Mouse (Mus musculus) heart, embryonic 11.5 days (tissue): ENCODE measurements around the gene Iqce. TPM values are rescaled to one million over a fixed set of nuclear protein-coding genes. Genes with fewer than 3 reads are reported as not detected.

Experiments
- ATAC-seq: fragments of 200-750 bp; cut with Nextera tagmentation; replicated peaks from 2 replicates; pipeline ENCODE4 v1.8.0; 2017; ENCODE audit warnings: moderate library complexity; ENCODE audit not compliant: insufficient number of reproducible peaks, low FRiP score, low TSS enrichment
- H3K27ac ChIP-seq: fragments of 300-500 bp; sonication (generic); 2 replicates; pipeline ENCODE4 v1.5.1; 2014; ENCODE audit warnings: mild to moderate bottlenecking, low read depth, low read length
- H3K27me3 ChIP-seq: fragments of 300-500 bp; sonication (generic); 2 replicates; pipeline ENCODE4 v1.6.1; 2014; ENCODE audit warnings: mild to moderate bottlenecking, low read length, mixed read lengths; ENCODE audit not compliant: control insufficient read depth, insufficient read depth
- H3K36me3 ChIP-seq: fragments of 300-500 bp; sonication (generic); 2 replicates; pipeline ENCODE4 v1.6.1; 2014; ENCODE audit warnings: mild to moderate bottlenecking, low read length, moderate library complexity, mixed read lengths; ENCODE audit not compliant: control insufficient read depth, insufficient read depth
- H3K4me1 ChIP-seq: fragments of 300-500 bp; sonication (generic); 2 replicates; pipeline ENCODE4 v1.6.1; 2014; ENCODE audit warnings: low read length; ENCODE audit not compliant: control insufficient read depth, insufficient read depth
- H3K4me2 ChIP-seq: fragments of 300-500 bp; sonication (generic); 2 replicates; pipeline ENCODE4 v1.6.1; 2014; ENCODE audit warnings: mild to moderate bottlenecking, moderate library complexity
- H3K4me3 ChIP-seq: fragments of 300-500 bp; sonication (generic); 2 replicates; pipeline ENCODE4 v1.5.1; 2014; ENCODE audit warnings: low read depth, low read length
- H3K9ac ChIP-seq: fragments of 300-500 bp; sonication (generic); 2 replicates; pipeline ENCODE4 v1.6.1; 2014; ENCODE audit warnings: mild to moderate bottlenecking, low read depth, low read length, moderate library complexity
- H3K9me3 ChIP-seq: fragments of 300-500 bp; sonication (generic); replicated peaks from 2 replicates; pipeline ENCODE4 v1.6.1; 2016; ENCODE audit warnings: low read length; ENCODE audit not compliant: control insufficient read depth
- WGBS: fragments of 180-500 bp; shearing (Covaris S2); extraction: QIAGEN DNeasy Blood & Tissue Kit; methylation state at CpG from one replicate; pipeline ENCODE4 v1.1.7; 2014; ENCODE audit not compliant: insufficient replicate concordance; 5-methylcytosine and 5-hydroxymethylcytosine counted together
- polyA plus RNA-seq: library from polyadenylated mRNA; unstranded; fragments of >200 nt; fragmentation: Nextera tagmentation; extraction: Ambion mirVana; gene quantifications from 2 replicates; pipeline ENCODE4 v1.2.1, GENCODE M21; 2014

The Iqce gene
- polyA plus RNA-seq, 1 experiment from 2014 or later = 10.7 TPM

GRCm38 (mm10) chr5:140641254-140641928 lies 60.8 kb downstream of the Iqce start:
- Histone ChIP-seq H3K9me3 (no peaks in the 10 kb centered on the region), H3K4me3 (no peak overlapping the region), H3K27ac (no peak overlapping the region), H3K9ac (0 out of 2 replicates have a peak overlapping the region, but pooled peaks have one; percentile 22), H3K4me2 (no peak overlapping the region), H3K4me1 (peaks cover 42% of the 10 kb centered on the region), H3K27me3 (no peaks in the 10 kb centered on the region), H3K36me3 (peaks cover 4% of the 10 kb centered on the region)
- 63% methylated on average over 10 of the region's 10 CpGs for WGBS
- no peak for ATAC-seq

GRCm38 (mm10) chr5:140640812-140641211 lies 61.4 kb downstream of the Iqce start:
- H3K4me3 ChIP-seq = no peak overlapping the region

GRCm38 (mm10) chr5:140639871-140640270 lies 62.3 kb downstream of the Iqce start:
- H3K9me3 ChIP-seq = no peaks in the 10 kb centered on the region
- H3K9ac ChIP-seq = no peak overlapping the region
- peaks cover 29% of the 10 kb centered on the region for H3K4me1 ChIP-seq
- no peak for ATAC-seq
- H3K27ac ChIP-seq = no peak overlapping the region
- 81% methylated on average over 14 of the region's 14 CpGs for WGBS
- H3K4me2 ChIP-seq = no peak overlapping the region
- peaks cover 10% of the 10 kb centered on the region for H3K36me3 ChIP-seq
- no peak overlapping the region for H3K4me3 ChIP-seq
- no peaks in the 10 kb centered on the region for H3K27me3 ChIP-seq

More at GRCm38 (mm10) chr5:140640812-140641211, 61.4 kb downstream of the Iqce start:
- Histone ChIP-seq H3K4me2 (no peak overlapping the region), H3K27ac (no peak overlapping the region), H3K4me1 (peaks cover 36% of the 10 kb centered on the region), H3K36me3 (peaks cover 4% of the 10 kb centered on the region), H3K9ac (0 out of 2 replicates have a peak overlapping the region, but pooled peaks have one; percentile 22), H3K27me3 (no peaks in the 10 kb centered on the region), H3K9me3 (no peaks in the 10 kb centered on the region)
- WGBS = 75% methylated on average over 2 of the region's 2 CpGs
- ATAC-seq = no peak

- Histone ChIP-seq H3K27me3 (no peaks in the 10 kb centered on the region), H3K27ac (no peak overlapping the region), H3K9ac (no peak overlapping the region), H3K4me2 (no peak overlapping the region), H3K4me3 (no peak overlapping the region), H3K36me3 (peaks cover 11% of the 10 kb centered on the region), H3K9me3 (no peaks in the 10 kb centered on the region), H3K4me1 (peaks cover 24% of the 10 kb centered on the region)
- no peak for ATAC-seq
- WGBS = 87% methylated on average over 4 of the region's 4 CpGs
Measured at GRCm38 (mm10) chr5:140639312-140639711, 62.9 kb downstream of the Iqce start.

GRCm38 (mm10) chr5:140638484-140638883 lies 63.7 kb downstream of the Iqce start:
- peaks cover 16% of the 10 kb centered on the region for H3K36me3 ChIP-seq
- no peak overlapping the region for H3K4me3 ChIP-seq
- no peak for ATAC-seq
- no peak overlapping the region for H3K27ac ChIP-seq
- peaks cover 19% of the 10 kb centered on the region for H3K4me1 ChIP-seq
- 91% methylated on average over 6 of the region's 6 CpGs for WGBS
- H3K9ac ChIP-seq = no peak overlapping the region
- no peaks in the 10 kb centered on the region for H3K27me3 ChIP-seq
- H3K4me2 ChIP-seq = no peak overlapping the region
- no peaks in the 10 kb centered on the region for H3K9me3 ChIP-seq

- WGBS = 81% methylated on average over 3 of the region's 3 CpGs
- no peaks in the 10 kb centered on the region for H3K27me3 ChIP-seq
- no peak overlapping the region for H3K4me3 ChIP-seq
- peaks cover 21% of the 10 kb centered on the region for H3K36me3 ChIP-seq
- no peak overlapping the region for H3K9ac ChIP-seq
- no peak overlapping the region for H3K4me2 ChIP-seq
- H3K9me3 ChIP-seq = no peaks in the 10 kb centered on the region
- ATAC-seq = no peak
- no peak overlapping the region for H3K27ac ChIP-seq
- peaks cover 19% of the 10 kb centered on the region for H3K4me1 ChIP-seq
Measured at GRCm38 (mm10) chr5:140637989-140638388, 64.2 kb downstream of the Iqce start.

- Histone ChIP-seq H3K9me3 (no peaks in the 10 kb centered on the region), H3K4me3 (no peak overlapping the region), H3K27me3 (no peaks in the 10 kb centered on the region), H3K27ac (no peak overlapping the region), H3K4me1 (peaks cover 16% of the 10 kb centered on the region), H3K4me2 (no peak overlapping the region), H3K9ac (no peak overlapping the region), H3K36me3 (peaks cover 29% of the 10 kb centered on the region)
- no peak for ATAC-seq
- WGBS = 89% methylated on average over 6 of the region's 6 CpGs
Measured at GRCm38 (mm10) chr5:140637058-140637410, 65.1 kb downstream of the Iqce start.

GRCm38 (mm10) chr5:140636316-140637057 lies 65.7 kb downstream of the Iqce start:
- H3K36me3 ChIP-seq = peaks cover 33% of the 10 kb centered on the region
- no peak overlapping the region for H3K9ac ChIP-seq
- no peaks in the 10 kb centered on the region for H3K27me3 ChIP-seq
- H3K9me3 ChIP-seq = no peaks in the 10 kb centered on the region
- WGBS = 82% methylated on average over 7 of the region's 7 CpGs
- no peak overlapping the region for H3K27ac ChIP-seq
- H3K4me1 ChIP-seq = peaks cover 11% of the 10 kb centered on the region
- H3K4me2 ChIP-seq = no peak overlapping the region
- no peak overlapping the region for H3K4me3 ChIP-seq
- no peak for ATAC-seq
